Mouse (Mus musculus): Measurements from ENCODE around the gene Ncam1. TPM values are rescaled to one million over a fixed set of nuclear protein-coding genes. Genes with fewer than 3 reads are reported as not detected.

Ncam1 gene
- polyA plus RNA-seq, 1 experiment, result 7.2 TPM

DNA sequence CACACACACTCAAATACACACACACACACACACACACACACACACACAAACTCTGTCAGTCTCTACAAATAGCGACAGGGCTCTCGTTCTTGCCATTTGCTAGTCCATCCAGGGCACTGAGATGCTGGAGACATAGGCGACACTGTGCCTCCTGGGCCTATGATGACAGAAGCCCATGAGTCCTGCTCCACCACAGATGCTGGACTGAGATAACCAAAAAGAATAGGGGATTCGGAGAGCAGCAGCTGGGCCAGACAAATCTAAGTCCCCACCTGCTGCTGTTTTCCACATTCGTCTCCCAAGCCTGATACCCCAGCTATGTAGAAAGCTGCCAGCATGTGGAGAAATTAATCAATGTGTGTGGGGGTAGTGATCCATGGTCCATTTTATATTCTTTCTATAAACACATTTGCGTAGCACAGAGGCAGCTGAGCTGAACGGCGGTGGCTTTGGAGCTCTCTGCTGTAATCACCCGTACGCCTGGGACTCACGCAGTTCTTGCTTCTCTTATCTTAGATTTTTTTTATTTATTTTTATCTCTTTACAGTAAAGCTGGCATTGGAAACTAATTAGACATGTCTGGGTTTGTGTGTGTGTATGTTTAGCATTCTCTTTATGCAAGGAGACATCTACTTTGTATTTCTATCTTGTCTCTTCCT lies 162.9 kb downstream of the Ncam1 start:
- Histone ChIP-seq H3K9ac (ENCODE audit: low read depth, poor library complexity, severe bottlenecking) (no peak overlapping the region), H3K4me3 (ENCODE audit: low read depth, low read length) (no peak overlapping the region), H3K36me3 (ENCODE audit: control insufficient read depth, insufficient read depth, low read length, poor library complexity, severe bottlenecking) (no peaks in the 10 kb centered on the region), H3K4me1 (ENCODE audit: control insufficient read depth, insufficient read depth, low read length) (no peaks in the 10 kb centered on the region), H3K27ac (ENCODE audit: insufficient read depth, low read length) (no peak overlapping the region), H3K9me3 (replicated peaks; ENCODE audit: control insufficient read depth, insufficient read depth, low read length, poor library complexity, severe bottlenecking) (no peaks in the 10 kb centered on the region), H3K27me3 (ENCODE audit: control insufficient read depth, insufficient read depth, low read length, poor library complexity, severe bottlenecking) (no peaks in the 10 kb centered on the region)
- TF ChIP-seq CTCF (IDR thresholded peaks at IDR 0.05; ENCODE audit: low read depth, low read length) (no peak), EP300 (IDR thresholded peaks at IDR 0.05; ENCODE audit: insufficient read depth, low read depth, low read length) (no peak), POLR2A (IDR thresholded peaks at IDR 0.05; ENCODE audit: insufficient read depth, low read length) (no peak)

DNA sequence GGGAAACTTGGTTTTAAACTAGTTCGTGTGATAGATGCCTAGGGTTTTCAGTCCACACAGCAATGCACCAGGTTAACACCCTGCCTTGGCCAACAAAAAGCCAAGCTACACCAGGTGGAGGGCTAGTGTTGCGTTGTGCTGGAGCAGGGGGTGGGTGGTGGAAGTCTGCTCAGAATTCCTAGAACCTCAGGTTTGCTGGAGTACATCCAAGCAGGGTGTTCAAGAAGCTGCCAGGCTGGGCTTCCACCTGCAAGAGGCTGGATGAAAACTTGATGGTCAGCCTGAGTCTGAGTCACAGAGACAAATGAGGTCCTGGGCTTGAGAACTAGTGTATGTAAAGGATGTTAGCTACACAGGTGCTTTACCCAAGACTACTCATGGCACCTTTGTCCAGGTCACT lies 166.1 kb downstream of the Ncam1 start:
- TF ChIP-seq POLR2A (IDR thresholded peaks at IDR 0.05; ENCODE audit: insufficient read depth, low read length), result no peak
- no peak for TF ChIP-seq EP300 (IDR thresholded peaks at IDR 0.05; ENCODE audit: insufficient read depth, low read depth, low read length)
- TF ChIP-seq CTCF (IDR thresholded peaks at IDR 0.05; ENCODE audit: low read depth, low read length), result no peak

DNA sequence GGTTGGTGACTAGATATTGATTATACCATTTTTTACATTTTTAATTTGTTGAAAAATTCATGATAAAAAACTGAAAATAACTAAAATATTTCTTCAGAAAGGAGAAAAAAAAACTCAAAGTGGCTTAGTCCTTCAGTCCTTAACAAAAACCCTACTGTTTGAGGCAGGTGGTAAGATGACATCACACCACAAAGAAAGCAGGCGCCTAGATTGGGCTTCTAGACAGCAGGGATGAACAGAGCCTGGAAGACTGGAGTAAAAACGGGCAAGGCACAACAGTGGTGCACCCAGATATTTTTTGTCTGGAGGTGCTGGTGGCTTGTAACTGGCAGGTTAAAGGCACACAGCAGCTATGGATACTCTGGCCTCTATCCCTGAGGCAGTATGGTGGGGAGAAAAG lies 168.4 kb downstream of the Ncam1 start:
- H3K4me1 ChIP-seq (ENCODE audit: control insufficient read depth, insufficient read depth, low read length), result no peaks in the 10 kb centered on the region

More for the DNA sequence above, 166.1 kb downstream of the Ncam1 start:
- H3K9me3 ChIP-seq (replicated peaks; ENCODE audit: control insufficient read depth, insufficient read depth, low read length, poor library complexity, severe bottlenecking), result no peaks in the 10 kb centered on the region
- no peaks in the 10 kb centered on the region for H3K36me3 ChIP-seq (ENCODE audit: control insufficient read depth, insufficient read depth, low read length, poor library complexity, severe bottlenecking)
- no peak overlapping the region for H3K9ac ChIP-seq (ENCODE audit: low read depth, poor library complexity, severe bottlenecking)
- H3K4me1 ChIP-seq (ENCODE audit: control insufficient read depth, insufficient read depth, low read length), result no peaks in the 10 kb centered on the region
- no peak overlapping the region for H3K4me3 ChIP-seq (ENCODE audit: low read depth, low read length)
- no peaks in the 10 kb centered on the region for H3K27me3 ChIP-seq (ENCODE audit: control insufficient read depth, insufficient read depth, low read length, poor library complexity, severe bottlenecking)
- H3K27ac ChIP-seq (ENCODE audit: insufficient read depth, low read length), result no peak overlapping the region

DNA sequence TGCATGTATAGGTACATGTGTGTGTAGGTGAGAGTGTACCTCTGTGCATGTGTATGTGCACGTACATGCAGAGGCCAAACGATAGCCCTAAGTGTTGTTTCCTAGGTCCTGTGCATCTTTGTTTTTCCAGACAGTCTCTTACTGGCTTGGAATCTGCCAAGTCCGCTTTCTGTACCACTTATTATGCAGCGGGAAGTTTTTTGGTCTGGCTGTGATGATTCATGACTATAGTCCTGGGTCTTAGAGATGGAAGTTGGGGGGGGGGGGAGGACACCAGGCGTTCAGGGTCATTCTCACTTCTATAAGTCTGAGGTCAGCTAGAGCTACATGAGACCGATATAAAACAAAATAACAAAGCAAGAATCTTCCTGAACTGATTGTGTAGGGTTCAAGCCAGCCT lies 173.8 kb downstream of the Ncam1 start:
- Histone ChIP-seq H3K27ac (ENCODE audit: insufficient read depth, low read length) (no peak overlapping the region), H3K4me1 (ENCODE audit: control insufficient read depth, insufficient read depth, low read length) (no peaks in the 10 kb centered on the region), H3K9me3 (replicated peaks; ENCODE audit: control insufficient read depth, insufficient read depth, low read length, poor library complexity, severe bottlenecking) (no peaks in the 10 kb centered on the region), H3K36me3 (ENCODE audit: control insufficient read depth, insufficient read depth, low read length, poor library complexity, severe bottlenecking) (no peaks in the 10 kb centered on the region), H3K27me3 (ENCODE audit: control insufficient read depth, insufficient read depth, low read length, poor library complexity, severe bottlenecking) (no peaks in the 10 kb centered on the region), H3K9ac (ENCODE audit: low read depth, poor library complexity, severe bottlenecking) (no peak overlapping the region), H3K4me3 (ENCODE audit: low read depth, low read length) (no peak overlapping the region)
- TF ChIP-seq EP300 (IDR thresholded peaks at IDR 0.05; ENCODE audit: insufficient read depth, low read depth, low read length) (no peak), POLR2A (IDR thresholded peaks at IDR 0.05; ENCODE audit: insufficient read depth, low read length) (no peak), CTCF (IDR thresholded peaks at IDR 0.05; ENCODE audit: low read depth, low read length) (no peak)

More for the DNA sequence above, 168.4 kb downstream of the Ncam1 start:
- H3K36me3 ChIP-seq (ENCODE audit: control insufficient read depth, insufficient read depth, low read length, poor library complexity, severe bottlenecking), result no peaks in the 10 kb centered on the region
- TF ChIP-seq POLR2A (IDR thresholded peaks at IDR 0.05; ENCODE audit: insufficient read depth, low read length) (no peak), CTCF (IDR thresholded peaks at IDR 0.05; ENCODE audit: low read depth, low read length) (no peak), EP300 (IDR thresholded peaks at IDR 0.05; ENCODE audit: insufficient read depth, low read depth, low read length) (no peak)
- no peaks in the 10 kb centered on the region for H3K27me3 ChIP-seq (ENCODE audit: control insufficient read depth, insufficient read depth, low read length, poor library complexity, severe bottlenecking)
- H3K27ac ChIP-seq (ENCODE audit: insufficient read depth, low read length), result no peak overlapping the region
- no peaks in the 10 kb centered on the region for H3K9me3 ChIP-seq (replicated peaks; ENCODE audit: control insufficient read depth, insufficient read depth, low read length, poor library complexity, severe bottlenecking)
- no peak overlapping the region for H3K4me3 ChIP-seq (ENCODE audit: low read depth, low read length)
- no peak overlapping the region for H3K9ac ChIP-seq (ENCODE audit: low read depth, poor library complexity, severe bottlenecking)

DNA sequence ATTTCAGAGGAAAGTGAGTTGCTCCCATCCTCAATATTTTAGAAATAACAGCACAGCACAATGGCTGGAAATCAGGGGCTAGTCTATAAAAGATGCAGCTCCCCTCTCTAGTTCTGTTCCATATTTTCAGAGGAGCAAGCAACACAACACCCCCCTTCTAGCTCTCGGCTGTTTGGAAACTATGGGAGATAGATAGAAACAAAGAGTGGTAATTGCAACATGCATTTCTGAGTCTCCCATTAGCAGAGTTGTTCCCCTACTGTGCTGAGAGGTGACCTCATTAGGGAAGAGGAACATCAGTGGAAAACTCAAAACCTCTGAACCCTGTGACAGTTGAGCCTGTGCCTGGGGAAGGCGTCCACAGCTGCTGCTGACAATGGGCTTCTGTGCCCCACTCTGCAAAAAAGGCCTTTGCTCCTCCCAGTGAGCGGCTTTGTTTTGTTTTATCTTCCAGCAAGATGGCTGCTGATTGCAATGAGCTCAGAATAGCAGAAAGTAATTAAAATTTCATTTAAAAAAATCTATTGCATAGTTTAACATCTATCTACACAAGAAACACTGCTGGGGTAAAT lies 174.7 kb downstream of the Ncam1 start:
- Histone ChIP-seq H3K27me3 (ENCODE audit: control insufficient read depth, insufficient read depth, low read length, poor library complexity, severe bottlenecking) (no peaks in the 10 kb centered on the region), H3K4me1 (ENCODE audit: control insufficient read depth, insufficient read depth, low read length) (no peaks in the 10 kb centered on the region), H3K36me3 (ENCODE audit: control insufficient read depth, insufficient read depth, low read length, poor library complexity, severe bottlenecking) (no peaks in the 10 kb centered on the region), H3K4me3 (ENCODE audit: low read depth, low read length) (no peak overlapping the region), H3K9ac (ENCODE audit: low read depth, poor library complexity, severe bottlenecking) (no peak overlapping the region), H3K9me3 (replicated peaks; ENCODE audit: control insufficient read depth, insufficient read depth, low read length, poor library complexity, severe bottlenecking) (no peaks in the 10 kb centered on the region), H3K27ac (ENCODE audit: insufficient read depth, low read length) (no peak overlapping the region)
- TF ChIP-seq POLR2A (IDR thresholded peaks at IDR 0.05; ENCODE audit: insufficient read depth, low read length) (no peak), EP300 (IDR thresholded peaks at IDR 0.05; ENCODE audit: insufficient read depth, low read depth, low read length) (no peak), CTCF (IDR thresholded peaks at IDR 0.05; ENCODE audit: low read depth, low read length) (no peak)

DNA sequence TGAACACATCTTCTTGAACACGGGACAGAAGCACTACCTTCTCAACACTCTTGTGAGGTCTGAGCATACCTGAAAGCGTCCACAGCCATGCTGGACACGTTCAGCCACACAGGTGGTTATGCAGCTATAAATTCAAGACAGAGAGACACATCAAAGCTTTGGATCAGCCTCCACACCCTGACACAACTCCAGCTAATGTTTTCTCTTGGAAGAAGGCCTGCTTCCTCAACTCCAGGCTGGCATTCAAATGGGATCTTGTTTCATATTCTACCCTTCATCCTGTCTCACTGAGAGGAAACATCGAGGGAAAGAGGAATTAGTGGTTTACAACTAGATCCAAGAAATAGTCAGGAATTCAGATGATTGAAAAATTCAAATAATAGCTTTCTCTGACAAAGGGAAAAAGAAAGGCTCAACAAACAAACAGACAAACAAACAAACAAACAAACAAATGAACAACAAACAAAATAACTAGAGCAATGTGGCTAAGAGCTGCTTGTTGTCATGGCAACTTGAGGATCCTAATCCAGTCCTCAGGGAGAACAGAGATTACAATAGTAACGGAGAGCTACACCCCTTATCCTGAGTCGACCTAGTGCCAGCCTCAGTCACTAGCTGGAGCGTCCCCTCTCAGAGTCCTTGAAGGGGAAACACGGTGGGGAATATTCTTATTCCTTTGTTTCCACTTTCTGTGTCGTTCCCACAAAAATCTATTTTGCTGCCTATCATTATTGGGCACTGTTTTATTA lies 175.6 kb downstream of the Ncam1 start:
- Histone ChIP-seq H3K36me3 (ENCODE audit: control insufficient read depth, insufficient read depth, low read length, poor library complexity, severe bottlenecking) (no peaks in the 10 kb centered on the region), H3K27me3 (ENCODE audit: control insufficient read depth, insufficient read depth, low read length, poor library complexity, severe bottlenecking) (no peaks in the 10 kb centered on the region), H3K9ac (ENCODE audit: low read depth, poor library complexity, severe bottlenecking) (no peak overlapping the region), H3K27ac (ENCODE audit: insufficient read depth, low read length) (no peak overlapping the region), H3K9me3 (replicated peaks; ENCODE audit: control insufficient read depth, insufficient read depth, low read length, poor library complexity, severe bottlenecking) (no peaks in the 10 kb centered on the region), H3K4me1 (ENCODE audit: control insufficient read depth, insufficient read depth, low read length) (no peaks in the 10 kb centered on the region), H3K4me3 (ENCODE audit: low read depth, low read length) (no peak overlapping the region)
- TF ChIP-seq EP300 (IDR thresholded peaks at IDR 0.05; ENCODE audit: insufficient read depth, low read depth, low read length) (no peak), CTCF (IDR thresholded peaks at IDR 0.05; ENCODE audit: low read depth, low read length) (no peak), POLR2A (IDR thresholded peaks at IDR 0.05; ENCODE audit: insufficient read depth, low read length) (no peak)
